Mouse (Mus musculus): Measurements from ENCODE around the gene Lysmd3. TPM values are rescaled to one million over a fixed set of nuclear protein-coding genes. Genes with fewer than 3 reads are reported as not detected.
A peak's percentile ranks its signal among the peaks of the same experiment; 100 is the strongest.

Lysmd3 gene
- polyA plus RNA-seq, 1 experiment from 2014 or later, result 23.6 TPM

- ATAC-seq (ENCODE audit: insufficient read depth, low FRiP score, low read depth), result no peak
- H3K27me3 ChIP-seq (replicated peaks), result no peaks in the 10 kb centered on the region
- no peaks in the 10 kb centered on the region for H3K36me3 ChIP-seq
Observed at GRCm38 (mm10) chr13:81684258-81684657, 26.8 kb downstream of the Lysmd3 start.

GRCm38 (mm10) chr13:81684884-81685283, 27.4 kb downstream of the Lysmd3 start:
- H3K9me3 ChIP-seq, result no peaks in the 10 kb centered on the region
- no peak overlapping the region for H3K4me2 ChIP-seq
- ATAC-seq (ENCODE audit: insufficient read depth, low FRiP score, low read depth), result no peak
- WGBS, result 81% methylated on average over 3 of the region's 3 CpGs
- no peak overlapping the region for H3K9ac ChIP-seq
- H3K4me1 ChIP-seq, result no peaks in the 10 kb centered on the region
- no peaks in the 10 kb centered on the region for H3K36me3 ChIP-seq
- H3K27me3 ChIP-seq (replicated peaks), result no peaks in the 10 kb centered on the region
- H3K27ac ChIP-seq, result no peak overlapping the region
- H3K4me3 ChIP-seq (replicated peaks), result no peak overlapping the region

More at GRCm38 (mm10) chr13:81684258-81684657, 26.8 kb downstream of the Lysmd3 start:
- Histone ChIP-seq H3K27ac (no peak overlapping the region), H3K4me1 (no peaks in the 10 kb centered on the region), H3K4me3 (replicated peaks) (no peak overlapping the region), H3K9ac (no peak overlapping the region), H3K4me2 (no peak overlapping the region), H3K9me3 (no peaks in the 10 kb centered on the region)
- WGBS, result 63% methylated on average over 5 of the region's 5 CpGs

- Histone ChIP-seq H3K9me3 (no peaks in the 10 kb centered on the region), H3K4me1 (no peaks in the 10 kb centered on the region), H3K9ac (no peak overlapping the region), H3K4me3 (replicated peaks) (no peak overlapping the region), H3K36me3 (no peaks in the 10 kb centered on the region), H3K4me2 (no peak overlapping the region), H3K27me3 (replicated peaks) (no peaks in the 10 kb centered on the region), H3K27ac (no peak overlapping the region)
- WGBS, result 83% methylated on average over 3 of the region's 3 CpGs
- peak; percentile 27; the same call in 1 of the 2 replicates for ATAC-seq (ENCODE audit: insufficient read depth, low FRiP score, low read depth)
Observed at GRCm38 (mm10) chr13:81689587-81689986, 32.1 kb downstream of the Lysmd3 start.

GRCm38 (mm10) chr13:81690477-81690876, 33.0 kb downstream of the Lysmd3 start:
- no peak overlapping the region for H3K4me3 ChIP-seq (replicated peaks)
- no peak overlapping the region for H3K4me2 ChIP-seq
- no peaks in the 10 kb centered on the region for H3K4me1 ChIP-seq
- no peaks in the 10 kb centered on the region for H3K9me3 ChIP-seq
- H3K36me3 ChIP-seq, result no peaks in the 10 kb centered on the region
- WGBS, result 55% methylated on average over 10 of the region's 10 CpGs
- peak; percentile 50; the same call in 1 of the 2 replicates for ATAC-seq (ENCODE audit: insufficient read depth, low FRiP score, low read depth)
- H3K27me3 ChIP-seq (replicated peaks), result no peaks in the 10 kb centered on the region
- H3K9ac ChIP-seq, result no peak overlapping the region
- H3K27ac ChIP-seq, result no peak overlapping the region

GRCm38 (mm10) chr13:81691606-81692005, 34.1 kb downstream of the Lysmd3 start:
- Histone ChIP-seq H3K36me3 (no peaks in the 10 kb centered on the region; the same call in 1 of the 2 replicates), H3K4me3 (replicated peaks) (no peak overlapping the region), H3K27me3 (replicated peaks) (no peaks in the 10 kb centered on the region), H3K9ac (no peak overlapping the region), H3K27ac (no peak overlapping the region), H3K4me2 (no peak overlapping the region), H3K9me3 (no peaks in the 10 kb centered on the region), H3K4me1 (no peaks in the 10 kb centered on the region)
- WGBS, result 64% methylated on average over 9 of the region's 9 CpGs
- peak; percentile 60; the same call in 1 of the 2 replicates for ATAC-seq (ENCODE audit: insufficient read depth, low FRiP score, low read depth)

GRCm38 (mm10) chr13:81694446-81694845, 37.0 kb downstream of the Lysmd3 start:
- H3K27ac ChIP-seq, result no peak overlapping the region
- no peak for ATAC-seq (ENCODE audit: insufficient read depth, low FRiP score, low read depth)
- no peaks in the 10 kb centered on the region for H3K9me3 ChIP-seq
- no peaks in the 10 kb centered on the region for H3K27me3 ChIP-seq (replicated peaks)
- H3K36me3 ChIP-seq, result peaks cover 3% of the 10 kb centered on the region; the same call in 1 of the 2 replicates
- no peaks in the 10 kb centered on the region for H3K4me1 ChIP-seq
- no peak overlapping the region for H3K4me2 ChIP-seq
- H3K4me3 ChIP-seq (replicated peaks), result no peak overlapping the region
- WGBS, result 92% methylated on average over 12 of the region's 12 CpGs
- H3K9ac ChIP-seq, result no peak overlapping the region

GRCm38 (mm10) chr13:81703148-81703547, 45.7 kb downstream of the Lysmd3 start:
- no peak overlapping the region for H3K27ac ChIP-seq
- no peak overlapping the region for H3K4me3 ChIP-seq (replicated peaks)
- no peaks in the 10 kb centered on the region for H3K9me3 ChIP-seq
- H3K27me3 ChIP-seq (replicated peaks), result no peaks in the 10 kb centered on the region
- 83% methylated on average over 7 of the region's 7 CpGs for WGBS
- no peaks in the 10 kb centered on the region for H3K36me3 ChIP-seq
- H3K9ac ChIP-seq, result no peak overlapping the region
- H3K4me1 ChIP-seq, result no peaks in the 10 kb centered on the region
- ATAC-seq (ENCODE audit: insufficient read depth, low FRiP score, low read depth), result no peak
- no peak overlapping the region for H3K4me2 ChIP-seq

- no peaks in the 10 kb centered on the region for H3K9me3 ChIP-seq
- H3K4me2 ChIP-seq, result no peak overlapping the region
- ATAC-seq (ENCODE audit: insufficient read depth, low FRiP score, low read depth), result no peak
- no peak overlapping the region for H3K9ac ChIP-seq
- 71% methylated on average over 9 of the region's 9 CpGs for WGBS
- no peaks in the 10 kb centered on the region for H3K4me1 ChIP-seq
- no peaks in the 10 kb centered on the region for H3K36me3 ChIP-seq
- no peak overlapping the region for H3K27ac ChIP-seq
- no peaks in the 10 kb centered on the region for H3K27me3 ChIP-seq (replicated peaks)
- no peak overlapping the region for H3K4me3 ChIP-seq (replicated peaks)
Observed at GRCm38 (mm10) chr13:81703621-81704020, 46.2 kb downstream of the Lysmd3 start.

GRCm38 (mm10) chr13:81706311-81706710, 48.8 kb downstream of the Lysmd3 start:
- Histone ChIP-seq H3K9me3 (no peaks in the 10 kb centered on the region), H3K27me3 (replicated peaks) (no peaks in the 10 kb centered on the region), H3K27ac (no peak overlapping the region), H3K9ac (no peak overlapping the region), H3K4me2 (no peak overlapping the region), H3K4me3 (replicated peaks) (no peak overlapping the region), H3K4me1 (no peaks in the 10 kb centered on the region), H3K36me3 (no peaks in the 10 kb centered on the region)
- no peak for ATAC-seq (ENCODE audit: insufficient read depth, low FRiP score, low read depth)
- WGBS, result 94% methylated on average over 5 of the region's 5 CpGs

- no peak overlapping the region for H3K27ac ChIP-seq
Observed at GRCm38 (mm10) chr13:81709805-81710204, 52.3 kb downstream of the Lysmd3 start.

GRCm38 (mm10) chr13:81710266-81710665, 52.8 kb downstream of the Lysmd3 start:
- Histone ChIP-seq H3K4me1 (no peaks in the 10 kb centered on the region; the same call in 1 of the 2 replicates), H3K4me3 (replicated peaks) (peak overlapping the region; percentile 95), H3K4me2 (peak overlapping the region; percentile 99), H3K27me3 (replicated peaks) (no peaks in the 10 kb centered on the region), H3K36me3 (no peaks in the 10 kb centered on the region), H3K9me3 (no peaks in the 10 kb centered on the region), H3K27ac (peak overlapping the region; percentile 94), H3K9ac (peak overlapping the region; percentile 54; the same call in 1 of the 2 replicates)
- no peak for ATAC-seq (ENCODE audit: insufficient read depth, low FRiP score, low read depth)
- 0% methylated on average over 7 of the region's 7 CpGs for WGBS

More at GRCm38 (mm10) chr13:81709805-81710204, 52.3 kb downstream of the Lysmd3 start:
- no peaks in the 10 kb centered on the region for H3K36me3 ChIP-seq
- 39% methylated on average over 4 of the region's 4 CpGs for WGBS
- peak overlapping the region; percentile 95 for H3K4me3 ChIP-seq (replicated peaks)
- no peaks in the 10 kb centered on the region for H3K27me3 ChIP-seq (replicated peaks)
- H3K9me3 ChIP-seq, result no peaks in the 10 kb centered on the region
- ATAC-seq (ENCODE audit: insufficient read depth, low FRiP score, low read depth), result no peak
- peak overlapping the region; percentile 99 for H3K4me2 ChIP-seq
- no peaks in the 10 kb centered on the region; the same call in 1 of the 2 replicates for H3K4me1 ChIP-seq
- H3K9ac ChIP-seq, result no peak overlapping the region

GRCm38 (mm10) chr13:81710775-81711545, 53.5 kb downstream of the Lysmd3 start, which contains the start of the genes Polr3g and Mblac2:
Gene Polr3g (minus strand): TSS chr13:81711013.
Gene Mblac2 (plus strand): TSS chr13:81711341.
- Histone ChIP-seq H3K27me3 (replicated peaks) (no peaks in the 10 kb centered on the region), H3K27ac (peak within 1 kb of the TSS; percentile 94), H3K4me3 (replicated peaks) (peak within 1 kb of the TSS; percentile 95), H3K4me1 (no peaks in the 10 kb centered on the region; the same call in 1 of the 2 replicates), H3K36me3 (no peaks in the 10 kb centered on the region), H3K9me3 (no peaks in the 10 kb centered on the region), H3K9ac (peak within 1 kb of the TSS; percentile 56; the same call in 1 of the 2 replicates), H3K4me2 (peak within 1 kb of the TSS; percentile 99)
- under 1% methylated on average over 61 of the region's 61 CpGs for WGBS
- ATAC-seq (ENCODE audit: insufficient read depth, low FRiP score, low read depth), result peak; percentile 96

All from stomach, embryonic 15.5 days (tissue).